Mouse (Mus musculus) lung, embryonic 14.5 days (tissue): ENCODE measurements around the gene Akap6. TPM values are rescaled to one million over a fixed set of nuclear protein-coding genes. Genes with fewer than 3 reads are reported as not detected.

Experiments used
- ATAC-seq: fragments of 200-750 bp; cut with Nextera tagmentation; 2 replicates; pipeline ENCODE4 v1.8.0; 2017; ENCODE audit warnings: mild to moderate bottlenecking, moderate TSS enrichment, moderate library complexity; ENCODE audit not compliant: insufficient read depth
- DNase-seq: peaks from one replicate; pipeline ENCODE4 v3.0.0-alpha.2; 2015
- H3K27ac ChIP-seq: fragments of 300-500 bp; sonication (generic); 2 replicates; pipeline ENCODE4 v1.5.1; 2014; ENCODE audit warnings: low read depth, mild to moderate bottlenecking, moderate library complexity
- H3K27me3 ChIP-seq: fragments of 300-500 bp; sonication (generic); 2 replicates; pipeline ENCODE4 v1.6.1; 2014; ENCODE audit warnings: low read length, control low read depth; ENCODE audit not compliant: insufficient read depth
- H3K36me3 ChIP-seq: fragments of 300-500 bp; sonication (generic); 2 replicates; pipeline ENCODE4 v1.6.1; 2014; ENCODE audit warnings: control low read depth; ENCODE audit not compliant: insufficient read depth
- H3K4me1 ChIP-seq: fragments of 300-500 bp; sonication (generic); 2 replicates; pipeline ENCODE4 v1.6.1; 2014; ENCODE audit warnings: antibody characterized with exemption, control low read depth; ENCODE audit not compliant: insufficient read depth
- H3K4me2 ChIP-seq: fragments of 300-500 bp; sonication (generic); 2 replicates; pipeline ENCODE4 v1.6.1; 2014; ENCODE audit warnings: mild to moderate bottlenecking
- H3K4me3 ChIP-seq: fragments of 300-500 bp; sonication (generic); 2 replicates; pipeline ENCODE4 v1.5.1; 2014; ENCODE audit warnings: low read depth, low read length
- H3K9ac ChIP-seq: fragments of 300-500 bp; sonication (generic); 2 replicates; pipeline ENCODE4 v1.6.1; 2014
- H3K9me3 ChIP-seq: fragments of 300-500 bp; sonication (generic); 2 replicates; pipeline ENCODE4 v1.6.1; 2016; ENCODE audit warnings: low read depth, low read length, control low read depth
- CTCF ChIP-seq: IDR thresholded peaks from 2 replicates; pipeline ENCODE4 v1.5.1; 2016; ENCODE audit warnings: antibody characterized with exemption, low read depth
- WGBS: fragments of 180-500 bp; shearing (Covaris S2); extraction: QIAGEN DNeasy Blood & Tissue Kit; methylation state at CpG from one replicate; pipeline ENCODE4 v1.1.7; 2014; 5-methylcytosine and 5-hydroxymethylcytosine counted together
- polyA plus RNA-seq: library from polyadenylated mRNA; unstranded; fragments of >200 nt; fragmentation: Nextera tagmentation; extraction: Ambion mirVana; gene quantifications from 2 replicates; pipeline ENCODE4 v1.2.1, GENCODE M21; 2014

Gene Akap6
- polyA plus RNA-seq, 1 experiment from 2014 or later = 0.51 TPM

GRCm38 (mm10) chr12:53032762-53033161 is 333.6 kb downstream of the Akap6 start:
- no peaks in the 10 kb centered on the region for H3K9me3 ChIP-seq
- no peak for TF ChIP-seq CTCF
- DNase-seq = peak; percentile 58
- H3K4me2 ChIP-seq = peak overlapping the region; percentile 55
- H3K4me1 ChIP-seq = peaks cover 5% of the 10 kb centered on the region; the same call in 1 of the 2 replicates
- no peaks in the 10 kb centered on the region for H3K36me3 ChIP-seq
- no peak overlapping the region for H3K9ac ChIP-seq
- H3K4me3 ChIP-seq = no peak overlapping the region
- peak; percentile 68; the same call in 1 of the 2 replicates for ATAC-seq
- no peaks in the 10 kb centered on the region for H3K27me3 ChIP-seq
- no peak overlapping the region for H3K27ac ChIP-seq
- 7% methylated on average over 7 of the region's 7 CpGs for WGBS

- no peak for TF ChIP-seq CTCF
- WGBS = 5% methylated on average over 14 of the region's 14 CpGs
- ATAC-seq = peak; percentile 73; the same call in 1 of the 2 replicates
- H3K4me3 ChIP-seq = peak overlapping the region; percentile 12; the same call in 1 of the 2 replicates
- H3K27ac ChIP-seq = peak overlapping the region; percentile 37; the same call in 1 of the 2 replicates
- no peak overlapping the region for H3K9ac ChIP-seq
- peak overlapping the region; percentile 55 for H3K4me2 ChIP-seq
- peaks cover 5% of the 10 kb centered on the region; the same call in 1 of the 2 replicates for H3K4me1 ChIP-seq
- peak; percentile 76 for DNase-seq
- no peaks in the 10 kb centered on the region for H3K36me3 ChIP-seq
- H3K27me3 ChIP-seq = no peaks in the 10 kb centered on the region
- no peaks in the 10 kb centered on the region for H3K9me3 ChIP-seq
Observed at GRCm38 (mm10) chr12:53033404-53033913, 334.3 kb downstream of the Akap6 start.

GRCm38 (mm10) chr12:53040634-53041033 is 341.5 kb downstream of the Akap6 start:
- H3K36me3 ChIP-seq = no peaks in the 10 kb centered on the region
- no peaks in the 10 kb centered on the region for H3K9me3 ChIP-seq
- no peak for DNase-seq
- WGBS = 86% methylated on average over 5 of the region's 5 CpGs
- no peak overlapping the region for H3K4me3 ChIP-seq
- no peak overlapping the region for H3K4me2 ChIP-seq
- TF ChIP-seq CTCF = no peak
- H3K4me1 ChIP-seq = no peaks in the 10 kb centered on the region
- no peaks in the 10 kb centered on the region for H3K27me3 ChIP-seq
- H3K27ac ChIP-seq = no peak overlapping the region
- ATAC-seq = no peak
- H3K9ac ChIP-seq = no peak overlapping the region

GRCm38 (mm10) chr12:53042739-53043138 is 343.6 kb downstream of the Akap6 start:
- WGBS = 26% methylated on average over 5 of the region's 5 CpGs
- Histone ChIP-seq H3K4me2 (no peak overlapping the region), H3K9me3 (no peaks in the 10 kb centered on the region), H3K27me3 (no peaks in the 10 kb centered on the region), H3K36me3 (no peaks in the 10 kb centered on the region), H3K4me3 (no peak overlapping the region), H3K27ac (no peak overlapping the region), H3K4me1 (no peaks in the 10 kb centered on the region), H3K9ac (no peak overlapping the region)
- DNase-seq (peak; percentile 84), ATAC-seq (0 out of 2 replicates have a peak, but pooled peaks have one; percentile 38)
- TF ChIP-seq CTCF = peak; percentile 80

- H3K27me3 ChIP-seq = no peaks in the 10 kb centered on the region
- no peak for TF ChIP-seq CTCF
- H3K4me1 ChIP-seq = peaks cover 4% of the 10 kb centered on the region
- no peaks in the 10 kb centered on the region for H3K9me3 ChIP-seq
- H3K27ac ChIP-seq = no peak overlapping the region
- H3K36me3 ChIP-seq = no peaks in the 10 kb centered on the region
- ATAC-seq = no peak
- 57% methylated on average over 7 of the region's 7 CpGs for WGBS
- H3K4me2 ChIP-seq = no peak overlapping the region
- DNase-seq = peak; percentile 56
- no peak overlapping the region for H3K9ac ChIP-seq
- no peak overlapping the region for H3K4me3 ChIP-seq
Observed at GRCm38 (mm10) chr12:53057606-53058005, 358.4 kb downstream of the Akap6 start.

GRCm38 (mm10) chr12:53060903-53061302 is 361.7 kb downstream of the Akap6 start:
- Histone ChIP-seq H3K27me3 (no peaks in the 10 kb centered on the region), H3K9ac (no peak overlapping the region), H3K36me3 (no peaks in the 10 kb centered on the region), H3K27ac (no peak overlapping the region), H3K4me3 (no peak overlapping the region), H3K4me1 (peaks cover 4% of the 10 kb centered on the region), H3K9me3 (no peaks in the 10 kb centered on the region), H3K4me2 (no peak overlapping the region)
- no peak for TF ChIP-seq CTCF
- DNase-seq = no peak
- 73% methylated on average over 6 of the region's 6 CpGs for WGBS
- ATAC-seq = no peak

- Histone ChIP-seq H3K27ac (no peak overlapping the region), H3K9ac (no peak overlapping the region), H3K27me3 (no peaks in the 10 kb centered on the region), H3K36me3 (no peaks in the 10 kb centered on the region), H3K9me3 (no peaks in the 10 kb centered on the region), H3K4me3 (no peak overlapping the region), H3K4me1 (peaks cover 4% of the 10 kb centered on the region), H3K4me2 (peak overlapping the region; percentile 39)
- DNase-seq = peak; percentile 65
- no peak for TF ChIP-seq CTCF
- WGBS = 14% methylated on average over 7 of the region's 7 CpGs
- peak; percentile 21; the same call in 1 of the 2 replicates for ATAC-seq
Observed at GRCm38 (mm10) chr12:53061466-53062124, 362.4 kb downstream of the Akap6 start.
